34 mouse cellular contexts compared by ENCODE assay signal in the genomic region with DNA sequence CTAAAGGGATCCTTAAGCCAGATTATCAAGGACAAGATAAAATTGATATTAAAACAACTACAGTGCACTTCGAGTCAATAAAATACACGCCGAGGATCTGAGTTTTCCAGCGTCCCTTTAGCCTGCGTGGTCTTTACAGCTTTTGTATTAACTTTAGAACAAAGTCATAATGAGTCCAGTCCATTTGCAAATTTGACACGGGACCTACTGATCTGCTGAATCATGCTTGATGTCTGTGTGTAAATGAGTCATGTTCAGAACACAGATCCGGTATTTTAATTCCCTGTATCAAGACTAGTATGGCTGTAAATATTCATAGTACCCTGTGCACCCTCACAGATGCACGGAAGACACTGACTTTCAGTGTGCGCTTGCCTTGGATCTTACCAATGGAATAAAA. TPM values are rescaled to one million over a fixed set of nuclear protein-coding genes. Genes with fewer than 3 reads are reported as not detected.
"Had no signal": no experiment of that assay in that cellular context is flagged by ENCODE, and none has a peak within 500 bp of the region (broad histone marks: within the 10 kb centered on the region; RNA-seq: fewer than 3 reads in every experiment).

No protein-coding gene starts in this region.

- DNase-seq: left cerebral cortex, postnatal 4 days; liver; liver, embryonic 13.5 days; lung, adult 18-20 months; lung, adult 2 months; lung, embryonic 14.5 days; lung, postnatal 10 days; lung, postnatal 14 days; lung, postnatal 36 days; lung, postnatal 4 days; midbrain, embryonic 14.5 days had no signal

- H3K4me1 ChIP-seq: limb, embryonic 10.5 days; limb, embryonic 12.5 days; limb, embryonic 13.5 days; limb, embryonic 15.5 days; liver, embryonic 12.5 days; liver, embryonic 13.5 days; liver, embryonic 15.5 days; lung, embryonic 15.5 days; megakaryocyte, embryonic 14.5 days; midbrain, embryonic 10.5 days; midbrain, embryonic 12.5 days; midbrain, embryonic 13.5 days; midbrain, embryonic 15.5 days; neural tube, embryonic 12.5 days had no signal

- H3K4me2 ChIP-seq: limb, embryonic 12.5 days; limb, embryonic 13.5 days; limb, embryonic 15.5 days; liver, embryonic 11.5 days; liver, embryonic 12.5 days; liver, embryonic 13.5 days; liver, embryonic 15.5 days; lung, embryonic 14.5 days; lung, embryonic 15.5 days; midbrain, embryonic 11.5 days; midbrain, embryonic 12.5 days; midbrain, embryonic 13.5 days; midbrain, embryonic 15.5 days; neural tube, embryonic 12.5 days had no signal

- H3K9ac ChIP-seq: limb, embryonic 12.5 days; limb, embryonic 13.5 days; limb, embryonic 15.5 days; liver, embryonic 12.5 days; liver, embryonic 13.5 days; liver, embryonic 14.5 days; liver, embryonic 15.5 days; lung, embryonic 14.5 days; lung, embryonic 15.5 days; midbrain, embryonic 12.5 days; midbrain, embryonic 13.5 days; midbrain, embryonic 15.5 days; neural tube, embryonic 12.5 days had no signal

- H3K27me3 ChIP-seq: limb, embryonic 12.5 days; limb, embryonic 13.5 days; limb, embryonic 15.5 days; liver, embryonic 12.5 days; liver, embryonic 13.5 days; liver, embryonic 15.5 days; lung, embryonic 15.5 days; midbrain, embryonic 12.5 days; midbrain, embryonic 13.5 days; midbrain, embryonic 15.5 days; neural tube, embryonic 12.5 days had no signal

- H3K4me3 ChIP-seq: limb, embryonic 10.5 days; limb, embryonic 12.5 days; limb, embryonic 13.5 days; limb, embryonic 15.5 days; liver, embryonic 12.5 days; liver, embryonic 13.5 days; liver, embryonic 15.5 days; lung, embryonic 15.5 days; megakaryocyte, embryonic 14.5 days; midbrain, embryonic 10.5 days; midbrain, embryonic 12.5 days; midbrain, embryonic 13.5 days; midbrain, embryonic 15.5 days; myocyte; neural tube, embryonic 12.5 days had no signal

- H3K27ac ChIP-seq: limb, embryonic 10.5 days; limb, embryonic 12.5 days; limb, embryonic 13.5 days; limb, embryonic 15.5 days; liver, embryonic 12.5 days; liver, embryonic 13.5 days; liver, embryonic 14.5 days; liver, embryonic 15.5 days; lung, embryonic 15.5 days; macrophage; midbrain, embryonic 10.5 days; midbrain, embryonic 12.5 days; midbrain, embryonic 13.5 days; midbrain, embryonic 15.5 days; neural tube, embryonic 12.5 days had no signal

- H3K9me3 ChIP-seq: limb, embryonic 10.5 days; limb, embryonic 12.5 days; limb, embryonic 13.5 days; limb, embryonic 15.5 days; liver, embryonic 12.5 days; liver, embryonic 13.5 days; liver, embryonic 15.5 days; lung, embryonic 15.5 days; megakaryocyte, embryonic 14.5 days; midbrain, embryonic 10.5 days; midbrain, embryonic 12.5 days; midbrain, embryonic 13.5 days; midbrain, embryonic 15.5 days; neural tube, embryonic 12.5 days had no signal

- ATAC-seq: liver, embryonic 12.5 days; lung, postnatal 0 days; midbrain, embryonic 13.5 days; midbrain, embryonic 15.5 days; midbrain, embryonic 16.5 days had no signal

RNA-seq across cellular contexts. Expression of a gene that starts 11.9 kb away (rescaled TPM):
- total RNA-seq: monocyte, adult 5-6 weeks had no signal

RNA-seq across cellular contexts. Expression of a gene that starts 41.2 kb away (rescaled TPM):
- total RNA-seq: megakaryocyte progenitor cell, adult 5-6 weeks; megakaryocyte-erythroid progenitor cell, adult 5-6 weeks; monocyte, adult 5-6 weeks had no signal
